Mouse (Mus musculus): Measurements from ENCODE around the gene Vps16.
A peak's percentile ranks its signal among the peaks of the same experiment; 100 is the strongest.

The Vps16 gene

DNA sequence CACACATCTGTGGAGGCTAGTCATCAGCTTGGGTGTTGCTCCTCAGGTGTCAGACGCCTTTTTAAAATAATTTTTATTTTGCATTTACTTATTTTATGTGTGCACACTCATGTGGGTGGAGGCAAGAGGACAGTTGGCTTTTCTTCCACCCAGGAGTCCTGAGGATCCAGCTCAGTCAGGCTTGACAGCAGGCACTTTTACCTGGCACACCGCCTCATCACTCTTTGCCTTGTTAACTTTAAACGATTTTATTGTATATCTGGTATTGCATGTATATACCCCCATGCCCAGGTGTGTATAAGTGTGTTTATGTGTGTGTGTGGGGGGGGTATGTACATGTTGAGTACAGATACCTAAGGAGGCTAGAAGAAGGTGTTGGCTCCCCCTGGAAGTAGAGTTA lies 33.7 kb downstream of the Vps16 start:
- no peak for DNase-seq (ENCODE audit: inconsistent ontology term)

DNA sequence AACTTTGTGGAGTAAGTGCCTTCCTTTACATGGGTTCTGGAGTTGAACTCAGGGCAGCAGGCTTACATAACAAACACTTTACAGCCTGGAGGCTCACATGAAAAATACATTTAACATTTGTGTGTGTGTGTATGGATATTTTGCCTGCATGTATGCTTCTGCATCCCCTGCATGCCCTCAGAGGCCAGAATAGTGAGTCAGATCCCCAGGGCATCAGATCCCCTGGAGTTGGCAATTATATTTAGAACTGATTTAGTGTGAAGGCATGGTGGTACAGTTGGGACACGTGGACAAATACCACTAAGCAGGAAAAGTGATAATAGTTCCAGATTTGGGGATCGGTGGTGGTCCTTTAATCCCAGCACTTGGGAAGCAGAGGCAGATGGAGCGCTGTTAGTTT lies 35.4 kb downstream of the Vps16 start:
- DNase-seq (ENCODE audit: inconsistent ontology term) = no peak

DNA sequence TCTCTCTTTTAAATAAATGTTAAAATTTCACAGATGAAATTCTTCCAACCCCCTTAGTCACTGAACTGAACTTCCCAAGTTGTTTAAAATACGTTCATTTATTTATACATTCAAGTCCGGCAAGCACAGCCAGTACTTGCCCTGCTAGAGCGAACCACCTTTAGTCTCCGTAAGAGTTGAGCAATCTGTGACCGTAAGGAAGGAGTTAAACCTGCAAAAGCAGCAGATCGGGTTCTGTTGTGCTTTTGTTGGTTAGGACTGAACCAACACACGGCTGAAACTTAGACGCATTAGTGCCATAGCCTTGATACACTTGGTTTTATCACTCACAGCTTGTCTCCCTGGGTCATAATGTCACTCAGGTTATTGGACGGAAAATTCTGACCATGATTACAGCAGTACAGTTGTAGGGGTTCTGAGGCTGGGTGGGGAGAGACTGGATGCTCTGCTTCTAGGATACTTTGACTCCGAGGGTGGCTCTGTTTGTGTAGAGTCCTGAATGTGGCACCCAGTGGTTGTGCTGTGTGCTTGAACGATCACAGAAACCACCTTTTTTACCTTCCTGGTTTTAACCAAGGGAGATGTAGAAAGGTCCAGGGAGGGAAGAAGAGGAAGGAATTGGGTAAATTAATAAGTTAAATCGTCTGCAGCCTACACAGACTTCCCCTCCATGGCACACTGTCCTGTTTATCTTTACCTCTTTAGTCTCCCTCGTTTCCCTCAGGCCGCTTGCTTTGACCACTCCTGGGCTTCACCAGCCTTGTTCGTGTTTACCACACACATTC lies 37.3 kb downstream of the Vps16 start:
- no peak for DNase-seq (ENCODE audit: inconsistent ontology term)

DNA sequence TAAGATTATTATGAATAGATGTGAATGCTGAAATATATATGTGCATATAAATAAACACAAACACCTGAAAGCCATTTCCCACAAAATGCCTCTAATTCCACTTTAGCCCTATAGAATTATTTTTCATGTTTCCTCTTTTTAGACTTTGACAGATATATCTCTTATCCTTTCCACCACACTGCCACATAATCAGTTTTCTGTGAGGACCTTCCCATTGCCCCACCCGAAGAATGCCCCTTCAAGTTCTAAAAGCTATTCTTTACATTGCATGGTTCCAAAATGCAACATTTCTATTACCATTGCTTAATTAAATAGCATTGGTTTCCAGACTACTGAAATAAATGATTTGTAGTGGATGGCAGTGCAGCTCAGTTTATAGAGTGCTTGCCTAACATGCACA lies 42.3 kb downstream of the Vps16 start:
- DNase-seq (ENCODE audit: inconsistent ontology term) = no peak

DNA sequence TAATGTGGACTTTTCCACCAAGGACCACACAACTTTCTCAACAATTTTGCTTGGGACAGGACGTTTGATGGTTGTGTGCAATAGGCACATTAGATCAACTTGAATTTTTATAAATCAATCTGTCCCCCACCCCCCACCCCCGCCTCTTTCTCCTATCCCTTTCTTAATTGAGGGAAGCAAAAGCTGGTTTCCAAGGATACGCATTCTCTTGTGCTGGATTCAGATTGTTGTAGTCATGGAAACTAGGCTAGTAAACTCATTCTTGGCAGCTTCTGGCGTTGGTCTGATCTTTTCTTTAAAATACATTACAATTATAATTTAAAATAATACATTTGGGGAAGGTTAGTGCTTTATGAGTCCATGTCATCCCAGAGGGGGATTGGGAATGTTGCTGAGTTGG lies 45.2 kb downstream of the Vps16 start:
- DNase-seq (ENCODE audit: inconsistent ontology term) = peak; percentile 75

DNA sequence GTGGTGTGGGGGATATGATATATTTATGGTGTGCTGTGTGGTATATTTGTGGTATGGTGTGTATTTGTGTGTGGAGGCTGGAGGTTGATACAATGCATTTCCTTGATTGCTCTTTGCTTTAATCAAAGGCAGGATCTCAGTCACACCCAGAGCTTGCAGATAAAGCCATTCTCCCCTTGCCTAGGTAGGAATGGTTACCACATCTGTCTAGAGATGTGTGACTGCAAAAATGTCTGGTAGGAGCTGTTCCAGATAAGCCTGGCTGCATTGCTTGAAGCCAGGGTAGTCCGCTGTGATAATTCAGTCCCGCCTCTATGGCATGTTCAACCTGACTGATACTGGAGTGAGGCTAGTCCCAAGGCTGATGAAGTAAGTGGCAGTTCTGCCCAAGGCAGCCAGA lies 45.8 kb downstream of the Vps16 start:
- no peak for DNase-seq (ENCODE audit: inconsistent ontology term)

DNA sequence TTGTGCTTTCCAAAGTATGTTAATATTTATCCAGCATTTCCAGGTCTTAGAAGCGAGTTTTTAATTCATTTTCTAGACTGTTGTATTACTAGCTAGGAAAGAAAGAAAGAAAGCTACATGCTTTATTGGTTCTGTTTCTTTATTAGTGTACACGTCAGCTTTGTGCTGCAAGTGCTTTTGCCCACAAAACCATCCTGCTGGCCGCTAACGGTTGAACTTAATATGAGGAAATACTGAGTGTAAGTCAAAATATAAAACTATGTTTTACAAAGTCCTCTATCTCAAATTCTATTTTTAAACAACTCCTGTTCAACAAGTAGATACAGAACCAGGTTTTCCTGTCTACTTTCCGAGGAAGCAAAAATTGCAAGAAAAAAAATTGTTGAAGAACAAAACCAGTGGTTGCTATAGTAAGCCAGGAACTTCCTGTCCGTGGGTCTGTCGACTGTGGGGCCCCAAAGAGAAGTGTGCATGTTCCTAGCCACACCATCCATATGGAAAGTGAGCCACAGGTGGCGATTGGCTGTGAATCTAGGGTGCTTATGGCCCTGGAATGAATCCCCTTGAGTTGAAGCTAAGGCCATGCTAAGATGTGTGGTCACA lies 48.9 kb downstream of the Vps16 start:
- DNase-seq (ENCODE audit: inconsistent ontology term) = no peak

DNA sequence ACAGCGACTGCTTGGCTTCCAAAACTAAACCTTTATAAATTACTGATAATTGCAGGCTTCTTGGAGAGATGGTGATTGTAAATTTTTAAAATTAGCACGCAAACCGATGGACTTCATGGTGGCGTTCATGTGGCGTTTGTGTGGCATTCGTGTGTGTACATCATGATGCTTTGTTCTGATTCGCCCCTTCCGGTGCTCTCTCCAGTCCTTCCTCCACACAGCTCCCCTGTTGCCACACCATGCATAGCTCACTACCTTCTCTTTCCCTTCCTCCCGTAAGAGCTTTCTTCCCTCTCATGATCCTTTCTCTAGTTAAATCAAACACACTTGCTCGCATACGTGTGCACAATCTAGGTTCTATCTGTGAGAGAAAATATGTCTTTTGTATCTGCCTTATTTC lies 51.6 kb downstream of the Vps16 start:
- DNase-seq (ENCODE audit: inconsistent ontology term) = no peak

DNA sequence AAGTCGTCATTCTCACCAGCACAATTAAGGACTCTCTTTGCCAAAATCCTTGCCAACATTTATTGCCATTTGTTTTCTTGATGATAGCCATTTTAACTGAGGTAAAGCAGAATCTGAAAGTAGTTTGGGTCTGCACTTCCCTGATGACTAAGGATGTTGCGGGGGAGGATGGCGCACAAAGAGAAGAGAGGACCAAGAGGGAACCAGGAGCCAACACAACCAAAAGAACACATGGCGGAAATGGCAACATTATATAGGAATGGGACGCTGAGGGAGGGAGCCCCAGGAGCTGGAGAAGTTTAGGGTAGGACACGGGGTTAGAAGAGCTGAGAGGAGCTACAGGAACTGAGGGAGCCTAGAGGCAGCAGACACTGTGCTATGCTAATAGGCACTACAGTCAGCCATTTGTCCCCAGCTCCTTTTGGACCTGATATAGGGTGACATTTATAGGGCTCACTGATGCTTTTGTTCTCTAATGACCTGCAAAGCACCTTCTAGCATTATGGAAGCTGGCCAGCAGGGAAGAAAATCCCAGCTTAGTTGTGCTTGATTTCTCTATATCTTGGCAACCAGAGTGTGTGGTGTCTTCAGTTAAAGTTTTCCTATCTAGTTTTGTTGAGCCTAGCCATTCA lies 52.6 kb downstream of the Vps16 start:
- DNase-seq (ENCODE audit: inconsistent ontology term) = peak; percentile 70

DNA sequence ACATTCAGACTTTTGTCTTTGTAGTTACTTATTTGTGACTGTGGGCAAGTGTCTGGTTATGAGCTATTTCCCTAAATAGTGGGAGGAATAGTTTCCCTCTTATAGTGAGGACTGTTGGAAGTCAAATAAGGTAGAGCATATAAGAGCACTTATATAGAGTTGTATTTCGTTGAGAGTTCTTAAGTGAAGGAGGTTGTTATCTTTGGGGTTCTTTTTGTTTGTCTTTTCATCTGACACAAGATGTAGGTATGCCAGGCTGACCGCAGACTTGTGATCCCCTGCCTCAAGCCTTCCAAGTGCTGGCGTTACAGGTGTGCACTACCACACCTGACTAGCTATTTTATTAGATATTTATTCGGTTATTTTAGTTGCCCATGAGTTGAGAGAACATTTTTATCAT lies 58.0 kb downstream of the Vps16 start:
- no peak for DNase-seq (ENCODE audit: inconsistent ontology term)

DNA sequence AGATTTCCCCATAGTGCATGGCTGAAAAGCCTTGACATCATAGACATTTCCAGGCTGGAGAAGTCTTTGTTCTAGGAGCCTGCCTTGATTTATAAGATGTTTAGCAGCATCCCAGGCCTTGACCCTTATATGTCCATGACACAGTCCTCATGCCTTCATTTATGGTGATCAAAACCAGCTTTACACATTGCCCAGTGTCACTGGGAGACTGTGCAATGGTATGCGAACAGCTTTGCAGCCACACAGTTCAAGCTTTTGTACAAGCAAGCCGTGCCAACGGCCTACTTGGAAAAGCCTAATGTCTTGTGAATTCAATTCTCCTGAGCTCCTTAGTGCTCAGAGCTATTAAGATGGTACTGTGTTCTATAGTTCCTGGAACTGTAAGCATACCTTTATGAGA lies 58.6 kb downstream of the Vps16 start:
- DNase-seq (ENCODE audit: inconsistent ontology term) = no peak

DNA sequence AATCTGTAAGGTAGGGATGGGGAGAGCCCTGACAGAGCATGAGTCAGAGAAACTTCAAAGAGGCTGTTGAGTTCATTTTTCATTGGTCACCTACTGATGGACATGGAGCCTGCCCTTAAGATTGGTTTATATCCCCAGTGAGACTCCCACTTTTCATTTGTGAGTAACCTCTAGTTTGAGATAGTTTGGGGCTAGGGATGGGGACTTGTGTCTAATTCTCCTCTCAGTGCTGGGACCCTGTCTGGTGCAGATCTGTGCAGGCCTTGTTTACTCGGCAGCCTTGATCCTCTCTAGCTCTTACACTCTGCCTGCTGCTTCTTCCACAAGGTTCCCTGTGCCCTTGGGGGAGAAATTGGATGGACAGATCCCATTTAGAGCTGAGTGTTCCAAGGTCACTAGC lies 60.1 kb downstream of the Vps16 start:
- no peak for DNase-seq (ENCODE audit: inconsistent ontology term)

DNA sequence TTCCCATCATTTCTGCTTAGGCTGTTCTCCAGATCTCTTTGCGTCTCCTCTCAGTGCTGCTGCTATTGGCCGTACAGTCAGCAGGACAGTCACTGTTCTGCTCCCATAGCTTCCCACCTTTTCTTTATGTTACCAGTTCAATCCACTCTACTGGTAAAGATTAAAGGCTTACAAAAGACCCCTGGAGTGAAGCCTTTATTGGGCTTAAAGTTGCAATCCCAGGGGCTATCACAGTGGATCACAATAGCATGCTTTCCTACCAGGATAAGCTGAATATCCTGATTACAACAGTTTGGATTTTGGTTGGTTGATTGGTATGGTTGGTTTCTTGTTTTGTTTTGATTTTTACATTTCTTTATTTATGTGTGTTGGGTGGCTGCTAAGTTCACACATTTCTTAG lies 63.9 kb downstream of the Vps16 start:
- no peak for DNase-seq (ENCODE audit: inconsistent ontology term)

DNA sequence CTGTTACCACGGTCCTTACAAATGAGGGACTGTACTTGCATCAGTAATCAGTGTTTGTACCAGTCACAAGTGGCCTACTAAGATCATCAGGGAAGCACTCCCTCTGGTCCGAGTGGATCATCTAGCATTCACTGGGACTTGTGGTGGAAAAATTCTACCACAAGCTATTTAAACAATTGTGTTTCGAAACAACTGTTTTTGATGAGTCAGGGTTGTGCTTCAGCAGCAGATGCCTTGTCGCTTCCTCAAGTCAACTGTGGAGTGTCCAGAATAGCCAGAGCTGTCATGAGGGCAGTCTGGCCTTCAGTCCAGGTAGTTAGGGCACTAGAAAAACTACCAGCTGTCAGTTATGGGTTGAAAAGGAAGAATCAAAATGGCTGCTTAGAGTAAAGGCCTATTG lies 64.5 kb downstream of the Vps16 start:
- peak; percentile 67 for DNase-seq (ENCODE audit: inconsistent ontology term)

DNA sequence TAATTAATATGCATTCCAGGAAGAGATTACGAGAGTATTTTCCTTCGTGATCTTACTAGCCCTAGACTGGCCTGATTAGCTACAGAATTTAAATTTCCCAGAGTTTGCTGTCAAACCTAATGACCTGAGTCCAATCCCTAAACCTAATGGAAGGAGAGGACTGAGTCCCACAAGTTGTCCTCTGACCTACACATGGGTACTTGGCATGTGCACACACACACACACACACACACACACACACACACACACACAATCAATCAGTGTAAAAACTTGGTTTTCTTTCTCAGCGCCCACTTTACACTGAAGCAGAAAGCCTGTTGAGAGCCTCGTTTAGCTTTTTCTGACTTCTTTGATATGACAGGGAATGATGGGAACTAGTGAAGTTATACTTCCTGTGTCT lies 67.0 kb downstream of the Vps16 start:
- DNase-seq (ENCODE audit: inconsistent ontology term) = no peak

DNA sequence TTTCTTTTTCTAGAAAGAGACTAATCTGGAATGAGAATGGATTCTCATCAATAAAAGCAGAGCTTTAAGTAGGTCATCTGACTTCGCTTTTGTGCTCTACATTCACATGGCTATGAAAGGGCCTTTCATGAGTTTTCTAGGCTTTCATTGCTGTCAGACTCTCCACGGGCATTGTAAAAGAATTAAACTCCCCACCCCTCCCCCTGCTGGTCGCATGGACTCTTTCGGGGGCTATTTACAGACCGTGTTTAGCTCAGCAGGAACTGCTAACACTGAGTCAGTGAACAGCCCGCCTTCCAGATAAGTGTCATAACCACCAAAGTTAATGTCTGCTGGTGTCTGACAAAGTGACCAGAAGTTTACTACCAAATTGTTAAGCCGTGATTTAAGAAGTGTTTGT lies 67.4 kb downstream of the Vps16 start:
- DNase-seq (ENCODE audit: inconsistent ontology term) = peak; percentile 97
